In the genomic region with DNA sequence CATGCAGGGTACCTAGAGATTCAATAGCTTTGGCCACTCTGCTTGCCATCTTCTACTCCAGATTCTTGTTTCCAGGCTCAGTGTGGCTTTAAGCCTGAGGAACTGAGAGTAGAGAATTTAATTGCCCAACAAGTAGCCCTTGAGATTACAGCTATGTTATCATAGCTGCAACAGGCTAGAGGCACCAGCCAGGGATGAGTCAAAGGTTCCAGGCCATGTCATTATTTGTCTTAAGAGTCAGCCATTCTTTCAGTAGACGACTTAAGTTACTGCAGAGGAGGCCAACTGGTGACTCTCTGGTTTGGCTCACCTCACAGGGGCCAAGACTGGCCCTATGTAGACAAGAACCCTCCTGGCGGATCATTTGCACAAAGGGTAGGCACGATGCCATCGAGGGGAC, we compare ENCODE assay signal across 19 mouse cellular contexts. TPM values are rescaled to one million over a fixed set of nuclear protein-coding genes. Genes with fewer than 3 reads are reported as not detected.
DNase-seq lines count a peak whose midpoint lies in the region; ATAC-seq and TF ChIP-seq lines count a peak whose summit lies in the region.
"Had no signal": no experiment of that assay in that cellular context is flagged by ENCODE, and none has a peak within 500 bp of the region (broad histone marks: within the 10 kb centered on the region; RNA-seq: fewer than 3 reads in every experiment).

No protein-coding gene starts in this region.

- H3K4me1 ChIP-seq in intestine, embryonic 16.5 days (ENCODE audit: control insufficient read depth, insufficient read depth, low read length), result peaks cover 25% of the 10 kb centered on the region
- 0 out of 2 replicates have a peak, but pooled peaks cover 13% of the 10 kb centered on the region for H3K4me1 ChIP-seq in intestine, embryonic 15.5 days (replicated peaks)
- peaks cover 11% of the 10 kb centered on the region for H3K4me1 ChIP-seq in intestine, postnatal 0 days (replicated peaks; ENCODE audit: control insufficient read depth, insufficient read depth, low read length)
- H3K4me1 ChIP-seq: forebrain, embryonic 10.5 days; stomach, embryonic 15.5 days had no signal

- 86% methylated on average over 4 of the region's 4 CpGs for WGBS in intestine, embryonic 16.5 days
- 81% methylated on average over 4 of the region's 4 CpGs for WGBS in intestine, embryonic 15.5 days
- WGBS in intestine, postnatal 0 days, result 80% methylated on average over 4 of the region's 4 CpGs

- no peak for ATAC-seq in intestine, embryonic 16.5 days
- no peak for ATAC-seq in intestine, embryonic 15.5 days
- peak; percentile 17 for ATAC-seq in intestine, postnatal 0 days
- ATAC-seq: activated CD4-positive, CD25-positive, alpha-beta regulatory T cell, adult 4 months; liver, embryonic 12.5 days had no signal

- H3K4me3 ChIP-seq in intestine, embryonic 16.5 days (ENCODE audit: low read length), result no peak overlapping the region
- no peak overlapping the region for H3K4me3 ChIP-seq in intestine, embryonic 15.5 days (replicated peaks)
- no peak overlapping the region for H3K4me3 ChIP-seq in intestine, postnatal 0 days (ENCODE audit: low read depth, low read length)
- H3K4me3 ChIP-seq: embryonic facial prominence, embryonic 12.5 days; forebrain, embryonic 10.5 days; kidney, embryonic 15.5 days; limb, embryonic 10.5 days; liver, embryonic 12.5 days; stomach, embryonic 15.5 days had no signal

- TF ChIP-seq CTCF in intestine, postnatal 0 days (IDR thresholded peaks at IDR 0.05; ENCODE audit: low read depth), result no peak

- no peaks in the 10 kb centered on the region for H3K27me3 ChIP-seq in intestine, embryonic 16.5 days (replicated peaks; ENCODE audit: control insufficient read depth, insufficient read depth, low read length)
- H3K27me3 ChIP-seq in intestine, embryonic 15.5 days (replicated peaks), result no peaks in the 10 kb centered on the region
- no peaks in the 10 kb centered on the region for H3K27me3 ChIP-seq in intestine, postnatal 0 days (replicated peaks; ENCODE audit: control insufficient read depth, insufficient read depth, low read length)
- H3K27me3 ChIP-seq: embryonic facial prominence, embryonic 12.5 days; kidney, embryonic 15.5 days; liver, embryonic 12.5 days; stomach, embryonic 15.5 days had no signal

- H3K36me3 ChIP-seq in intestine, embryonic 16.5 days (ENCODE audit: control insufficient read depth, insufficient read depth, low read length), result peaks cover 3% of the 10 kb centered on the region
- H3K36me3 ChIP-seq in intestine, embryonic 15.5 days, result 0 out of 2 replicates have a peak, but pooled peaks cover 3% of the 10 kb centered on the region
- H3K36me3 ChIP-seq in intestine, postnatal 0 days (ENCODE audit: control insufficient read depth, insufficient read depth), result peaks cover 31% of the 10 kb centered on the region

- DNase-seq in adrenal gland, adult 2 months, result peak; percentile 71
- no peak for DNase-seq in adrenal gland, adult 18-20 months (ENCODE audit: low spot score in 2 of 2)
- DNase-seq in adipocyte (ENCODE audit: low spot score), result peak; percentile 37
- DNase-seq in layer of hippocampus, postnatal 36 days, result no peak
- no peak for DNase-seq in layer of hippocampus, postnatal 10 days (ENCODE audit: low spot score in 2 of 2)
- DNase-seq: cerebellum, adult 18-20 months; lung, embryonic 14.5 days; right cerebral cortex, adult 18-20 months; thymus, postnatal 36 days had no signal

- H3K9me3 ChIP-seq in intestine, embryonic 16.5 days (ENCODE audit: control insufficient read depth, low read length), result no peaks in the 10 kb centered on the region
- no peaks in the 10 kb centered on the region for H3K9me3 ChIP-seq in intestine, embryonic 15.5 days
- no peaks in the 10 kb centered on the region for H3K9me3 ChIP-seq in intestine, postnatal 0 days (ENCODE audit: control insufficient read depth)
- H3K9me3 ChIP-seq: embryonic facial prominence, embryonic 12.5 days; forebrain, embryonic 10.5 days; kidney, embryonic 15.5 days; limb, embryonic 10.5 days; liver, embryonic 12.5 days; stomach, embryonic 15.5 days had no signal

- H3K27ac ChIP-seq in intestine, embryonic 16.5 days (ENCODE audit: low read length), result peak overlapping the region; percentile 21; the same call in 1 of the 2 replicates
- H3K27ac ChIP-seq in intestine, embryonic 15.5 days, result no peak overlapping the region
- H3K27ac ChIP-seq in intestine, postnatal 0 days (ENCODE audit: low read depth, low read length), result peak overlapping the region; percentile 75
- H3K27ac ChIP-seq: embryonic facial prominence, embryonic 12.5 days; forebrain, embryonic 10.5 days; kidney, embryonic 15.5 days; limb, embryonic 10.5 days; liver, embryonic 12.5 days; stomach, embryonic 15.5 days had no signal

- H3K9ac ChIP-seq in intestine, embryonic 16.5 days (ENCODE audit: low read depth, low read length), result no peak overlapping the region
- H3K9ac ChIP-seq in intestine, embryonic 15.5 days, result no peak overlapping the region
- no peak overlapping the region for H3K9ac ChIP-seq in intestine, postnatal 0 days (ENCODE audit: low read depth, low read length)
- H3K9ac ChIP-seq: embryonic facial prominence, embryonic 12.5 days; kidney, embryonic 15.5 days; liver, embryonic 12.5 days; lung, embryonic 14.5 days; stomach, embryonic 15.5 days had no signal

- no peak overlapping the region for H3K4me2 ChIP-seq in intestine, embryonic 16.5 days (ENCODE audit: low read depth, low read length)
- H3K4me2 ChIP-seq in intestine, embryonic 15.5 days (replicated peaks), result no peak overlapping the region
- H3K4me2 ChIP-seq in intestine, postnatal 0 days (replicated peaks; ENCODE audit: low read depth), result no peak overlapping the region
- H3K4me2 ChIP-seq: embryonic facial prominence, embryonic 12.5 days; kidney, embryonic 15.5 days; liver, embryonic 12.5 days; lung, embryonic 14.5 days; stomach, embryonic 15.5 days had no signal

RNA-seq across cellular contexts. Expression of a gene that starts 41.2 kb away (rescaled TPM):
- total RNA-seq in adrenal gland, adult 2 months (2021), result 100 to 1,000 TPM; 230 to 291 TPM
- 60.7 and 74.6 TPM in 2 replicates for polyA plus RNA-seq in adrenal gland, adult 2 months (2012; rRNA removed)
- total RNA-seq in adrenal gland, adult 18-20 months (2021), result 100 to 1,000 TPM; 218 to 290 TPM
- polyA plus RNA-seq in intestine, embryonic 16.5 days (2015; fragmentation: Nextera tagmentation; extraction: Ambion mirVana), result 645 and 812 TPM in 2 replicates
- polyA plus RNA-seq in intestine, embryonic 15.5 days (2015; fragmentation: Nextera tagmentation; extraction: Ambion mirVana), result 512 and 519 TPM in 2 replicates
- 1,986 and 2,053 TPM in 2 replicates for polyA plus RNA-seq in intestine, postnatal 0 days (2015; fragmentation: Nextera tagmentation; extraction: Ambion mirVana)
- 100 to 1,000 TPM; 233 to 239 TPM for total RNA-seq in layer of hippocampus, postnatal 36 days (2021)
- total RNA-seq in layer of hippocampus, postnatal 10 days (2021), result 100 to 1,000 TPM; 357 to 372 TPM

Comparison
In these comparisons a context has a peak if more than half of its experiments do, and no peak if none do; other contexts are left out.
1. DNase-seq: peak in adrenal gland, adult 2 months (single experiment) and adipocyte (single experiment); none in adrenal gland, adult 18-20 months (0 of 2), layer of hippocampus, postnatal 36 days (0 of 2) and layer of hippocampus, postnatal 10 days (0 of 2).